Mouse (Mus musculus): ENCODE results near the gene Gatc.

DNA sequence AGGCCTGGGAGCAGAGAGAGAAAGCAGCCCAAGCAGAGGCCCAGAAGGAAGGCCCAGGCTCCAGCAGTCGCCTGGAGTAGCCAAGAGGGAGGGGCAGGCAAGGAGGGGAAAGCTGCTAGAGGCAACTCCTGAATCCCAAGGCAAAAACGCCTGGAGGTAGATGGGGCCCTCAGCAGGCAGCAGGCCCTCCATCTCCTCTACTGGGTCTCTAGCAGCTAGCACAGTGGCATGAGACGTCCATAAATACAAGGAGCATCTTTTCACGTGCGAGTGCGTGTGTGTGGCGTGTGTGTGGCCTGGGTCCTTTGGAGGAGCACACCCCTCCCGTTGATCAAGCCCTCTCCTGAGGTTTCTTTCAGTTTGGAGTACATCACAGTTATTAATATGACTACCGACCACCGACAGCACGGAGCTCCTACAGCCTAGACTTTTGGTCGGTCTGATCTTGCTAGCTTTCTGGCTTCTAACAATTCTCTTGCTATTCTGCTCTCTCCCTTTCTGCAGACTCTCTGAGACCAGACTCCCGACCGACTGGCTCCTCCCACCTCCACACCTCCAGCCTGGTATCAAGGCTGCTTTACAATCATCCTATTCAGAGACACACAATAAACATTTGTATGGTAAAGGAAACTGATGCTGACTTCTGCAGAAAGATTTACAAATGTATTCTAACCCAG, 23.9 kb downstream of the Gatc start:
- TF ChIP-seq CTCF (IDR thresholded peaks at IDR 0.05; ENCODE audit: borderline replicate concordance, insufficient read depth, low read depth, low read length) (no peak), POLR2A (IDR thresholded peaks at IDR 0.05; ENCODE audit: borderline replicate concordance, insufficient read depth, low read length) (no peak)
